Mouse (Mus musculus): ENCODE measurements around the gene Cdc42. TPM values are rescaled to one million over a fixed set of nuclear protein-coding genes. Genes with fewer than 3 reads are reported as not detected.
A peak's percentile ranks its signal among the peaks of the same experiment; 100 is the strongest.

Cdc42 gene
- polyA plus RNA-seq, 1 experiment from 2014 or later = 991 TPM

DNA sequence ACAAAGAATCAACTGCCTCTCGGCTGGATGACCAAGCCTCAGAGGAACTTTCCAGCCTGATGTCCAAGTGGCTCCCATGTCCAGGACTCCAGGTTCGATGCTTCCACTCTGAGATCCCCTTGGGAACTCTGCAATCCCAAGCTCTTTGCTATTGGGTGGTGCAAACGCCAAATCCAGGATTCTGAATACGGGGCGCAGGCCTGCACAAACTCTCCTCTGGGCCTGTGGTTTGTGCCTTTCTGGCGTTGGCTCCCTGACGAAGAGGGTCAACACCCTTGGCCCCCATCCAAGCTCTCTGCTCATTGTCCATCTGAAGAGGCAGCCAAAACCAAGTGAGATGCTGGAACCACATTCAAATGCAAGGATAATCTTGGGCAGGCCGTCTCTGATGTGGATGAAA lies 59.1 kb downstream of the Cdc42 start:
- no peak overlapping the region for H3K4me3 ChIP-seq (replicated peaks; ENCODE audit: low read depth, low read length)
- no peaks in the 10 kb centered on the region for H3K27me3 ChIP-seq (ENCODE audit: control insufficient read depth, insufficient read depth, low read length)
- no peak overlapping the region for H3K9ac ChIP-seq (replicated peaks; ENCODE audit: low read length)
- H3K4me2 ChIP-seq (ENCODE audit: low read length) = no peak overlapping the region
- no peaks in the 10 kb centered on the region for H3K4me1 ChIP-seq (ENCODE audit: control insufficient read depth, insufficient read depth, low read length)
- H3K27ac ChIP-seq (replicated peaks; ENCODE audit: low read depth, low read length) = no peak overlapping the region
- ATAC-seq (ENCODE audit: low FRiP score, low TSS enrichment) = no peak
- DNase-seq = no peak
- H3K9me3 ChIP-seq (ENCODE audit: control insufficient read depth, low read length) = no peaks in the 10 kb centered on the region
- no peaks in the 10 kb centered on the region for H3K36me3 ChIP-seq (ENCODE audit: control insufficient read depth, insufficient read depth, low read length)
- WGBS = 80% methylated on average over 8 of the region's 8 CpGs

DNA sequence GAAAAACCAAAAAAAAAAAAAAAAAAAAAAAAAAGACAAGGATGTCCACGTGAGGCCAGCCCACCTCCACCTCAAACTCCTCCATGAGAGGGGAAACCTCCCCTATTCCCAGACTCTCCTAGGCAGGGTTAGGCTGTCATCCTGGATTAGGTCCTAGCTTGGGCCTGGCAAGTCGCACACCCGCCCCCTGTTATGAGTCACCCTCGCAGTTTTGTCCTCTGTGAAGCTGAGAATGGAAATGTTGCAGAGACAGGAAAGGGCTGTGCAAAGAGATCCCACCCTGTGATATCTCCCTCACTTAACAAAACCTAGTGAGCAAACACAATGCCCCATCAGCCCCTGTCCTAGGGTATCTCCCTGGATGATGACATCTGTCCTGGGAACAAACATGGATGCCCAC lies 59.9 kb downstream of the Cdc42 start:
- no peak overlapping the region for H3K4me2 ChIP-seq (ENCODE audit: low read length)
- no peaks in the 10 kb centered on the region for H3K4me1 ChIP-seq (ENCODE audit: control insufficient read depth, insufficient read depth, low read length)
- H3K27ac ChIP-seq (replicated peaks; ENCODE audit: low read depth, low read length) = no peak overlapping the region
- H3K36me3 ChIP-seq (ENCODE audit: control insufficient read depth, insufficient read depth, low read length) = no peaks in the 10 kb centered on the region
- DNase-seq (no peak), ATAC-seq (ENCODE audit: low FRiP score, low TSS enrichment) (no peak)
- H3K9me3 ChIP-seq (ENCODE audit: control insufficient read depth, low read length) = no peaks in the 10 kb centered on the region
- H3K9ac ChIP-seq (replicated peaks; ENCODE audit: low read length) = no peak overlapping the region
- 93% methylated on average over 4 of the region's 4 CpGs for WGBS
- H3K4me3 ChIP-seq (replicated peaks; ENCODE audit: low read depth, low read length) = no peak overlapping the region
- no peaks in the 10 kb centered on the region for H3K27me3 ChIP-seq (ENCODE audit: control insufficient read depth, insufficient read depth, low read length)

DNA sequence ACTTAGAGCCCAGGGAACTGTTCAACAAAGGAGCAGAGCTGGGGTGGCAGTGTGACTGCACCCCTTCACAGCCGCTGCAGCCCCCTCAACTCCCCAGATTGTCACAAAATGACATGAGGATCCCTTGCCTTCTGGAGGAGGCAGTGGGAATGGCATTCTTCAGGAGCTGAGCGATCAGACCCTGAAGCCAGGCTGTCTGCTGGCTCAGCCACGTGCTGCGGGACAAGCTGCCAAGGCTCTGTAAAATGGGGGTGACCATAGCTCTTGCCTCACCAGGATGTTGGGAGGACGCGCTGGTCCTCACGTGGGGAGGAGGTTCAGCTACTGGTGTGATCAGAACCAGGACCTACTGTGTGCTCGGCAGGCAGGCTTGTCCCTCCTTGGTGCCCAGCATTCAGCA lies 62.6 kb downstream of the Cdc42 start:
- Histone ChIP-seq H3K4me2 (ENCODE audit: low read length) (no peak overlapping the region), H3K36me3 (ENCODE audit: control insufficient read depth, insufficient read depth, low read length) (no peaks in the 10 kb centered on the region), H3K27ac (replicated peaks; ENCODE audit: low read depth, low read length) (no peak overlapping the region), H3K9ac (replicated peaks; ENCODE audit: low read length) (no peak overlapping the region), H3K4me3 (replicated peaks; ENCODE audit: low read depth, low read length) (no peak overlapping the region), H3K27me3 (ENCODE audit: control insufficient read depth, insufficient read depth, low read length) (no peaks in the 10 kb centered on the region), H3K4me1 (ENCODE audit: control insufficient read depth, insufficient read depth, low read length) (no peaks in the 10 kb centered on the region), H3K9me3 (ENCODE audit: control insufficient read depth, low read length) (no peaks in the 10 kb centered on the region)
- DNase-seq (no peak), ATAC-seq (ENCODE audit: low FRiP score, low TSS enrichment) (no peak)
- WGBS = 78% methylated on average over 8 of the region's 8 CpGs

DNA sequence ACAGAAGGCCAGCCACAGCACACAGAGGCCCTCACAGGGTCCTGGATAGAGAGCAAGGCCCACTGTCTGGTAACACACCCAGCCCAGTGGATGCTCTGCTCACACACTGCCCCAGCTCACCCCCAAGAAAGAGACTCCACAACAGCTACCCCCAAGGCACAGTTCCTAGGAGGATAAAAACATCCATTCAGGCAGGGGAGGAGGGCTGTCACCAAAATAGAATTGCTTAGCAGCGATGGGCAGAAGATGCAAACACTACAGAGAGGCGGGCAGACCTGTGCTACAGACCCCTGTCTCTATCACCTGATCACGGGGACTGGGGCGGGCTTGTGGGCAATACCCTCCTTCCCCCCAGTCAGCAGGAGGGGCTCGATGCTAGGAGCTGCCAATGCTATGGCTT lies 63.0 kb downstream of the Cdc42 start:
- Histone ChIP-seq H3K9ac (replicated peaks; ENCODE audit: low read length) (no peak overlapping the region), H3K4me3 (replicated peaks; ENCODE audit: low read depth, low read length) (no peak overlapping the region), H3K9me3 (ENCODE audit: control insufficient read depth, low read length) (no peaks in the 10 kb centered on the region), H3K36me3 (ENCODE audit: control insufficient read depth, insufficient read depth, low read length) (no peaks in the 10 kb centered on the region), H3K27me3 (ENCODE audit: control insufficient read depth, insufficient read depth, low read length) (no peaks in the 10 kb centered on the region), H3K4me2 (ENCODE audit: low read length) (no peak overlapping the region), H3K4me1 (ENCODE audit: control insufficient read depth, insufficient read depth, low read length) (no peaks in the 10 kb centered on the region), H3K27ac (replicated peaks; ENCODE audit: low read depth, low read length) (no peak overlapping the region)
- no peak for DNase-seq
- 86% methylated on average over 5 of the region's 5 CpGs for WGBS
- ATAC-seq (ENCODE audit: low FRiP score, low TSS enrichment) = no peak

DNA sequence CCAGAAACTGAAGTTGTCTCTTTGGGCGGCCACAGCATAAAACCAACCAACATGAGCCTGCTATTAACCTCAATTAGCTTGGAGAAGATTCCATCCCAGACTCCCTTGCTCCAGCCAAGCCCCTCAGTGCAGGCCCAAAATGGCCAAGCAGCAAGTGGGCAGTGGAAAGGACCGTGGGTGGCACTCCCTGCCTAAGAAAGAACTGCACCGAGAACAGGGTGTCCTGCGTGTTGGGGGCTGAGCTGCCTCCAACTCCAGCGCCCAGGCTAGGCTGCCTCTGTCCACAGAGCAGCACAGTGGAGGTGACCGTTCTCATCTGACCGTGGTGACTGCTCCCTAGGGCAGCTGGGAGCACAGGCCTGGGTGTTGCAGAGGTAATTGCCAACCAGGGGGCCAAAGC lies 63.5 kb downstream of the Cdc42 start:
- Histone ChIP-seq H3K4me2 (ENCODE audit: low read length) (no peak overlapping the region), H3K9ac (replicated peaks; ENCODE audit: low read length) (no peak overlapping the region), H3K4me3 (replicated peaks; ENCODE audit: low read depth, low read length) (no peak overlapping the region), H3K27ac (replicated peaks; ENCODE audit: low read depth, low read length) (no peak overlapping the region), H3K27me3 (ENCODE audit: control insufficient read depth, insufficient read depth, low read length) (no peaks in the 10 kb centered on the region), H3K4me1 (ENCODE audit: control insufficient read depth, insufficient read depth, low read length) (no peaks in the 10 kb centered on the region), H3K36me3 (ENCODE audit: control insufficient read depth, insufficient read depth, low read length) (no peaks in the 10 kb centered on the region), H3K9me3 (ENCODE audit: control insufficient read depth, low read length) (no peaks in the 10 kb centered on the region)
- ATAC-seq (ENCODE audit: low FRiP score, low TSS enrichment) (no peak), DNase-seq (no peak)
- 82% methylated on average over 7 of the region's 7 CpGs for WGBS

DNA sequence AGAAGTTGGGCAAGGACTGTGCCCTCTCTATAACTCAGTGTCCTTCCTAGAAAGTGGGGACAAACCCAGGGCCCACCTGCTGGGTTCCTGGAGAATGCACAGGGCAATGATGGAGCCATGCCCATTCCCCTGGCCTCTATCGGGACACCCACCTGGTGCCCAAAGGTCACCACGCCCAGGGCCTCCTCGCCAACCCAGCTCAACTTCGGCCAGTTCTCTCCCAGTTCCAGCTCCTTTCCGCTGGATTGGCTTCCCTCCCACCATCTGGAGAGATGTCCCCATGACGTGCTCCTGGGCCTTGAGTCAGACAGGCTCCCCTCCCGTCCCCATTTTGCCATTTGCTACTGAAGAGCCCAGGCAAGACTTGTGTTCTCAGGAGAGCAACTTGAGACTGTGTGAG lies 64.9 kb downstream of the Cdc42 start:
- Histone ChIP-seq H3K9me3 (ENCODE audit: control insufficient read depth, low read length) (no peaks in the 10 kb centered on the region), H3K27ac (replicated peaks; ENCODE audit: low read depth, low read length) (no peak overlapping the region), H3K36me3 (ENCODE audit: control insufficient read depth, insufficient read depth, low read length) (no peaks in the 10 kb centered on the region), H3K4me1 (ENCODE audit: control insufficient read depth, insufficient read depth, low read length) (no peaks in the 10 kb centered on the region), H3K9ac (replicated peaks; ENCODE audit: low read length) (no peak overlapping the region), H3K27me3 (ENCODE audit: control insufficient read depth, insufficient read depth, low read length) (no peaks in the 10 kb centered on the region), H3K4me3 (replicated peaks; ENCODE audit: low read depth, low read length) (no peak overlapping the region), H3K4me2 (ENCODE audit: low read length) (no peak overlapping the region)
- DNase-seq (no peak), ATAC-seq (ENCODE audit: low FRiP score, low TSS enrichment) (no peak)
- WGBS = 88% methylated on average over 7 of the region's 7 CpGs

DNA sequence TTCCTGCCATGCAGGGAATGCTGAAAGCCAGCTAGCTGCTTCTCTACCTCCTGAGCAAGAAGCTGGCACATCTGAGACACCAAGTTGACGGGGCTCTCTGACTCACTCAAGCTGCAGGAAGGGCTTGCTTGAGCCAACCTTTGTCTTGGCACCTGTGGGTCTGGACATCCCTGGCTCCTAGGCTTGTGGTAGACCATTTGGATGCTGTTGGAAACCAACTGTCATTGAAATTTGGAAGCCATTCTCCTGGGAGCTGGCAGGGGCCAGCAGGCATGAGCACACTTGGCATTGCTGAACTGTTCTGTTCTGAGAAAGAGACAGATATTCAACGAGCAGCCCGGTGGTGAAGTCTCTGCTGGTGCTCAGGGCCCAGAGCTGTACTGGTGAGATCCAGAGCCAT lies 67.3 kb downstream of the Cdc42 start:
- H3K9me3 ChIP-seq (ENCODE audit: control insufficient read depth, low read length) = no peaks in the 10 kb centered on the region
- DNase-seq (no peak), ATAC-seq (ENCODE audit: low FRiP score, low TSS enrichment) (no peak)
- no peak overlapping the region for H3K27ac ChIP-seq (replicated peaks; ENCODE audit: low read depth, low read length)
- H3K9ac ChIP-seq (replicated peaks; ENCODE audit: low read length) = no peak overlapping the region
- no peaks in the 10 kb centered on the region for H3K27me3 ChIP-seq (ENCODE audit: control insufficient read depth, insufficient read depth, low read length)
- no peak overlapping the region for H3K4me3 ChIP-seq (replicated peaks; ENCODE audit: low read depth, low read length)
- H3K4me1 ChIP-seq (ENCODE audit: control insufficient read depth, insufficient read depth, low read length) = no peaks in the 10 kb centered on the region
- 82% methylated on average over 3 of the region's 3 CpGs for WGBS
- H3K4me2 ChIP-seq (ENCODE audit: low read length) = no peak overlapping the region
- H3K36me3 ChIP-seq (ENCODE audit: control insufficient read depth, insufficient read depth, low read length) = no peaks in the 10 kb centered on the region

DNA sequence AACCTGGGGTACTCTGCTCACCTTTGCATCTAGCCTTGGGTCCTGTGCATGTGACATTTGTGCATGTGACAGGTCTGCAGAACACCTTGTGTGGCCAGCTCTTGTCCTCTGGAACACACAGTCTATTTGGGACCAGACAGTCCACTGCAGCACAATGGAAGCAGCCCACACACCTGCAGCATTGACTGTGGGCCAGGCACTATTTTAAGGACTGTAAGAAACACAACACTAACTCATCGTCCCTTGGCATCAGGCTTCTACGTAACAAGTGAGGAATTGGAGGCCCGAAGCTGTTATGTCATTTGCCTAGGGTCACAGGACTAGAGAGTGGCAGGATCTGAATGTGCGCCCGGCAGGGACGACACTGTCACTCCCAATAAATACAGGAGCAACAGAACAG lies 67.8 kb downstream of the Cdc42 start:
- Histone ChIP-seq H3K9me3 (ENCODE audit: control insufficient read depth, low read length) (no peaks in the 10 kb centered on the region), H3K4me2 (ENCODE audit: low read length) (no peak overlapping the region), H3K4me3 (replicated peaks; ENCODE audit: low read depth, low read length) (no peak overlapping the region), H3K4me1 (ENCODE audit: control insufficient read depth, insufficient read depth, low read length) (no peaks in the 10 kb centered on the region), H3K27me3 (ENCODE audit: control insufficient read depth, insufficient read depth, low read length) (no peaks in the 10 kb centered on the region), H3K27ac (replicated peaks; ENCODE audit: low read depth, low read length) (no peak overlapping the region), H3K36me3 (ENCODE audit: control insufficient read depth, insufficient read depth, low read length) (no peaks in the 10 kb centered on the region), H3K9ac (replicated peaks; ENCODE audit: low read length) (no peak overlapping the region)
- no peak for ATAC-seq (ENCODE audit: low FRiP score, low TSS enrichment)
- 93% methylated on average over 6 of the region's 6 CpGs for WGBS
- DNase-seq = no peak

DNA sequence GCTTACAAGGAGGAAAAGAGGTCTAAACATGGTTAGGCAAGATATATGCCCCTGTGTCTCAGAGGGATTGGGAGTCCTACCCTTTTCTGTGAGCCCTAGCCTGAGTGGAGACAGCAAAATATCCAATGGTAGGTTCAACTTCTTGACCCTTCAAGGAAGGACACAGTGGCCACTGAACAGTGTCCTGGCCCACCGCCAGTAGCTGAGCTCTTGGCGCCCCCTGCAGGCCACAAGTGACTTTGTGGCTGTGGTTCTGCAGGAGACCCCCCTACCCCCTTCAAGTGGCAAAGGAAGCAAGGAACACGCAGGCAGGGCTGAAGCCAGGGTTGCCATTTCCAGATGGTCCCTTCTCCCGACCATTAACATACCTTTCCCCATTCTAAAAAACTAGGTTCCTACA lies 69.7 kb downstream of the Cdc42 start:
- no peaks in the 10 kb centered on the region; the same call in 1 of the 2 replicates for H3K27me3 ChIP-seq (ENCODE audit: control insufficient read depth, insufficient read depth, low read length)
- peaks cover 4% of the 10 kb centered on the region; the same call in 1 of the 2 replicates for H3K4me1 ChIP-seq (ENCODE audit: control insufficient read depth, insufficient read depth, low read length)
- no peak for ATAC-seq (ENCODE audit: low FRiP score, low TSS enrichment)
- H3K4me3 ChIP-seq (replicated peaks; ENCODE audit: low read depth, low read length) = no peak overlapping the region
- no peaks in the 10 kb centered on the region for H3K36me3 ChIP-seq (ENCODE audit: control insufficient read depth, insufficient read depth, low read length)
- H3K27ac ChIP-seq (replicated peaks; ENCODE audit: low read depth, low read length) = no peak overlapping the region
- peak; percentile 82 for DNase-seq
- H3K4me2 ChIP-seq (ENCODE audit: low read length) = no peak overlapping the region
- no peak overlapping the region for H3K9ac ChIP-seq (replicated peaks; ENCODE audit: low read length)
- H3K9me3 ChIP-seq (ENCODE audit: control insufficient read depth, low read length) = no peaks in the 10 kb centered on the region
- WGBS = 2% methylated on average over 4 of the region's 4 CpGs

Measured in midbrain, embryonic 14.5 days (tissue).